Mouse (Mus musculus): Measurements from ENCODE around the gene Atp8b3.

- TF ChIP-seq CTCF (IDR thresholded peaks at IDR 0.05; ENCODE audit: control insufficient read depth, insufficient read depth, insufficient replicate concordance, low read depth, low read length), result no peak
- no peak for TF ChIP-seq POLR2A (IDR thresholded peaks at IDR 0.05; ENCODE audit: control insufficient read depth, low read depth, low read length)
These were observed 48.9 kb downstream of the Atp8b3 start for GRCm38 (mm10) chr10:80490051-80490450.

Measured in testis, adult 2 months (tissue).